Mouse (Mus musculus) thymus, postnatal 36 days (tissue): ENCODE results near the gene Sirt1.
"Not testable (repeated sequence)": the region's sequence is repeated elsewhere in the genome, so short reads cannot be mapped to it uniquely, and the experiment has no call there.

Experiments used
- DNase-seq, 2 experiments: peaks; one replicate each; pipeline ENCODE4 v3.0.0; 2022; ENCODE audit warnings: mixed read lengths in 2 of 2

Sirt1 gene

GRCm38 (mm10) chr10:63386991-63387390 lies 5.5 kb upstream of the Sirt1 start:
- no peak for DNase-seq

DNA sequence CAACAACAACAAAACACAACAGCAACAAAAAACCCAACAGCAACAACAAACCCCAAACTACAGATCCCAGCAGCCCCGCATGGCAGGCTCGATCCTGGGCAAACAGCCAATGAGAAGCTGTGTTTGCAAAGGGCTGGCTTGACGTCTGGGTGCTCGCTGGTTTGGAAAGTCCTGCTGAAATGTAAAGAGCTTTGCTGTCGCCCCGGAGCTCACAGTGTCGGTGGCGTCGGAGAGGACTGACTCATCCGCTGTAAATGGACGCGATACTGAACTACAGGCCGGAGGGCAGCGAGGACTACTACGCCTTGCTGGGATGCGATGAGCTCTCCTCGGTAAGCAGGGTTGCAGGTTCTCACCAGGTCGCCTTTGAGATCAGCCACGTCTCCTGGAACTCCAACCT lies 4.9 kb upstream of the Sirt1 start:
- peak; percentile 67 to 73 for DNase-seq

- not testable (repeated sequence) for DNase-seq
Measured at GRCm38 (mm10) chr10:63385897-63386296, 4.4 kb upstream of the Sirt1 start.

GRCm38 (mm10) chr10:63382372-63383279 lies 1.1 kb upstream of the Sirt1 start, which contains the start of gene Dnajc12:
Gene Dnajc12 (plus strand): TSS chr10:63382443.
- DNase-seq: peak; percentile 61 to 74

GRCm38 (mm10) chr10:63378948-63379680 lies 2.4 kb downstream of the Sirt1 start:
- DNase-seq: no peak

DNA sequence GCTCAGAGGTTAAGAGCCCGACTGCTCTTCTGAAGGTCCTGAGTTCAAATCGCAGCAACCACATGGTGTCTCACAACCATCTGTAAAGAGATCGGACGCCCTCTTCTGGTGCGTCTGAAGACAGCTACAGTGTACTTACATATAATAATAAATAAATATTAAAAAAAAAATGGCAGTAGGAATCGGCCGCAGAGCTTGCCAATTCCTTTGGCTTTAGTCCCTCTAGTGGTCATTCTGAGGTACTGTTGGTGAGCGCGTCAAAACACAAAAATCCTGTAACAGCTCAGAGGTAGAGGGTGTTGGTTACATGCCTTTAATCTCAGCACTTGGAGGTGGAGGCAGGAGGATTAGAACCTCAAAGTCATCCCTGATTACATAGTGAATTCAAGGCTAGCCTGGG lies 4.0 kb downstream of the Sirt1 start:
- DNase-seq: peak; percentile 30 to 36

DNA sequence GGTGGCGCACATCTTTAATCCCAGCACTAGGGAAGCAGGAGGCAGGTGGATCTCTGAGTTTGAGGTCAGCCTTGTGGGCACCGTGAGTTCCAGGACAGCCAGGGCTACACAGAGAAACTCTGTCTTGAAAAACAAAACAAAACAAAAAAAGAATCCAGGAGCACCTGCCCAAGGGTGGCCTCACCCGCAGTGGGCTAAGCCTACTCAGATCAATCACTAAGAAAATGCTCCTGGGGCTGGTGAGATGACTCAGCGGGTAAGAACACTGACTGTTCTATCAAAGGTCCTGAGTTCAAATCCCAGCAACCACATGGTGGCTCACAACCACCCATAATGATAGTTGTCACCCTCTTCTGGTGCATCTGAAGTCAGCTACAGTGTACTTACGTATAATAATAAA lies 5.2 kb downstream of the Sirt1 start:
- no peak for DNase-seq

DNA sequence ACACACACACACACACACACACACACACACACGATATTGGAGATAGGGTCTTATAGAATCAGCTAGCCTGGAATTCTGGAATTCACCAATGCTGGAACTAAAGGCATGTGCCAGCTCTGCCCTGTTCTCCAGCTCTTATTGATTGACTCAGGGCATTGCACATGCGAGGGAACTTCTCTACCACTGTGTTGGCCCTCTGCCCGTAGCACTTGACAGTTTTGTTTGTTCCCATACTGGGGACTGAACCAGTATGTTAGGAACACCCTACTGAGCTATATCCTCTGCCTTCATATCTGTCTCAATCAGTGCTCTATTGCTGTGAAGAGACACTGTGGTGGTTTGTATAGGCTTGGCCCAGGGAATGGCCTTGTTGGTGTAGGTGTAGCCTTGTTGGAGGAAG lies 13.5 kb downstream of the Sirt1 start:
- no peak for DNase-seq

GRCm38 (mm10) chr10:63367386-63367785 lies 14.1 kb downstream of the Sirt1 start:
- DNase-seq: no peak

GRCm38 (mm10) chr10:63365918-63366455 lies 15.5 kb downstream of the Sirt1 start:
- no peak for DNase-seq

DNA sequence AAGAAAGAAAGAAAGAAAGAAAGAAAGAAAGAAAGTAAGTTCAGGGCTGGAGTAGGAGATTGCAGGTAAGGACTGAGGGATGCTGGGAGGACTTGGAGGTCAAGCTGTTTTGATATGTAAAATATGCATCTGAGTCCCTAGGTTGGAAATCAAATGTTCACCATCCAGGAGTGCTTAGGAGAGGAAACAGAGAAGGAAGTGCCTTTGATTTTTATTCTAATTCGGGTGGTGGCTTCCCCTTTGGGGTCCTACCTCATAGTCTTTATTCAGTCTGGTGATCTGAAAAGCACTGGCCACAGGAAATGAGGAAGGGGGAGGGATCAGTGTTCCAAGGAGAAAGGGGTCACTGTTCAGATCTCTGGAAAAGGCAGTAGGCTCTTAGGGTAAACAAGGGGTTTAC lies 21.0 kb downstream of the Sirt1 start:
- DNase-seq: no peak

GRCm38 (mm10) chr10:63352111-63352510 lies 29.4 kb downstream of the Sirt1 start:
- no peak for DNase-seq

DNA sequence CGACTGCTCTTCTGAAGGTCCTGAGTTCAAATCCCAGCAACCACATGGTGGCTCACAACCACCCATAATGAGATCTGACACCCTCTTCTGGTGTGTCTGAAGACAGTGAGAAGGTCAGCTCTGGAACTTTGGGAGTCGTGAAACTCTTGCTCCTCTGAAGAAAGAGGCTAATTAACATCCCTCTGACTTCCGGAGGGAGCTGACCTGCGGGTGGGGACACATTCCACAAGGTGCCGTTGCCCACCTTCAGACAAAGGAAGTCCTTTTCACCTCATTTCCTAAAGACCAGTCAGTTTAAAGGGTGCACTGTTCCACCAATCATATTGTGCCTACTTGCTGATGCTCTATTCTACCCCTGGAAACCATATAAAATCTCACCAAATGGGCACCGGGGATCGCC lies 30.4 kb downstream of the Sirt1 start:
- not testable (repeated sequence) for DNase-seq

GRCm38 (mm10) chr10:63350666-63351065 lies 30.8 kb downstream of the Sirt1 start:
- no peak for DNase-seq

DNA sequence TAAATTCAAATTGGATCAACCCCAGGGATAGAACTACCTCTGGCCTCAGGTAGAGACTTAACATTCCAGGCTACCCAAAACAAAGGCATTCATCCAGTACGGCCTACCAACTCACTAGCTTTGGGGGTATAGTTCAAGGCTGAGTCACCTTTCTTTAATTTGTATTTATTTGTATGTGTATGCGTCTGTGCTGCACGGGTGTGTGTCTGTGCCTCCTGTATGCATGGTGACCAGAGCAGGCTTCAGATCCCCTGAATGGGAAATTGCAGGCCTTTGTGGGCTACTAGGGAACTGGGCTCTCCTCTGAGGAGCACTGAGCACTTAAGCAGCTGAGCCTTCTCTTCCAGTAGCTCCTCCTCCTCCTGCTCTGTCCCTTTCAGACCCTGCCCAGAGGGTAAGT lies 33.2 kb downstream of the Sirt1 start:
- no peak for DNase-seq

DNA sequence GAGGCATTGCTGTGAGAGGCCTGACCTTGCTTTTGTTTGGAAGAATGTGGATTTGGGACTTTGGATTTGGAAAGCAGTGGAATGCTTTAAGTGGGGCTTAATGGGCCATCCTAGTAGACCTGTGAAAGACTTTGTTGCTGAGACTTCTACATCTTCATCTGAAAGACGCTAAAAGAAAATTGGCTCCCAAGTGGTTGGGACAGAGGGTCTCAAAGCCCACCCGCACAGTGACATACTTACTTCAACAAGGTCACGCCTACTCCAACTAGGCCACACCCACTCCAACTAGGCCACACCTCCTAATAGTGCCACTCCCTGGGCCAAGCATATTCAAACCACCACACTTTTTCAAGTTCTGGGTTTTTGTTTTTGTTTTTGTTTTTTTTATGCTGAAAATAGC lies 36.8 kb downstream of the Sirt1 start:
- no peak for DNase-seq

GRCm38 (mm10) chr10:63341351-63341750 lies 40.2 kb downstream of the Sirt1 start:
- DNase-seq: no peak

DNA sequence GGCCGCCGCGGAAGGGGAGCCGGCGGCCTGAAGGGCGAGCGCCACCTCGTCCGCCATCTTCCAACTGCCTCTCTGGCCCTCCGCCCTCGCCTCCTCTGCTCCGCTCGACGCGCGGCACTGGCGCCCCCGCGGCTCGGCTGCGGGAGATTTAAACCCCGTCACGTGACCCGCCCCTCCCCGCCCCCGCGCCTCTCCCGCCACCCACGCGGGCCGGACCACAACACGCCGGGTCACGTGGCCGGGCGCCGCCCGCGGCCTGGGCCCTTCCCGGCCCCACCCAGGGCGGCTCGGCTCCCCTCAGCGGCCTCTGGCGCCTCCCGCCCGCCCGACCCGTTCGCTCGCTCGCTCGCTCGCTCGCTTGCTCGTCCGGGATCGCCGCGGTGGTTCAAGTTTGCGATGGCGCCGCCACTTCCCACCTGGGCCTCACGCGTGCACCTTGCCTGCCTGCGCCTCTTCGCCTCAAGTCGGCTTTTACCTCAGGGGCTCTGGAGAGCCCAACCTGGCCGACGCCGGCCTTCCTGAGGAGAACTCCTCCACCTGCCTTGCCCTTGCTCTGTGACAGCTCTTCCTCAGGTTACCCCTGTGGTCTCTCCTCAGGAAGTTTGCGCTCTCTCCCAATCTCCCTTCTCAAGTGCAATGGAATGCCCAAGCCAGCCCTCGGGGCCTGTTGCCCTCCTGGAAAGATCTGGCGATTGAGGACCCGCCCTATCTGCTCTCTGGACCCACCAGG lies 42.4 kb downstream of the Sirt1 start:
- DNase-seq: peak; percentile 86 to 89

DNA sequence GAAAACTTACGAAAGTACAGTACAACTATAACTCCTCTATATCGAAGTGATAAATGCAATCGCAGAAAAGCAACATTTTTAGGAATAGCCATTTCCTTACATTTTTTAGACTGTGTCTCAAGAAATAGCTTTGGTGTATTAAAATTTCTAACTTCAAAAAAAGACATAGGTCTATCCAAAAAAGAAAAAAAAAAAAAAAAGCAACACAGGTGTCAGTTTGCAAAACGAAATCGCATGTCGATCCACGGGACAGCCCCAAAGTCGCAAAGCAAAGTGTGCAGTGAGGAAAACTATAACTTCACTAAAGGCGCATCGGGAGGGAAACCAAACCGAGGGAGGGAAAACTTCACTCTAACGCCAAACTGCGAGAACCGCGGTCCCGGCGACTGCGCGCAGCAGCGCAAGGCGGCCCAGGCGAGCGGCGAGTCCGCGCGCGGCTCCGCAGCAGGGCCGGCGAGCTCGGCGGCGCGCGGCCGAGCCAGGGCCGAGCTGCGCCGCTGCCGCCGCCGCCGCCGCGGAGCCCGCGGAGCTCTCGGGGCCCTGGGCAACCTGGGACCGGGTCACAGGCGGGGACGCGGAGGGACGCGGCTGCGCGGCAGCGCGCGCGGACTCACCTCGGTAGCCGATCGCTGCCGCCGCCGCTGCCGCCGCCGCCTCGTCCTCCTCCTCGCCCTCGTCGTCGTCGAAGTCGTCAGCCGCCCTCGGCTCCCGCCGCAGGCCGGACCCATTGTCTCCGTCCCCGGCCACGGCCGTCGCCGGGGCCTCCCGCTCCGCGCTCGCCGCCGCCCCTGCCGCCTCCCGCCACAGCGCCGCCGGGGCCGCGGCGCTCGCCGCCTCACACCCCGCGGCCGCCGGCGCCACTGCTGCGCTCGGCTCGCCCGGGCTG lies 43.3 kb downstream of the Sirt1 start:
- DNase-seq: peak; percentile 57 to 71

GRCm38 (mm10) chr10:63337326-63337725 lies 44.2 kb downstream of the Sirt1 start:
- DNase-seq: no peak

DNA sequence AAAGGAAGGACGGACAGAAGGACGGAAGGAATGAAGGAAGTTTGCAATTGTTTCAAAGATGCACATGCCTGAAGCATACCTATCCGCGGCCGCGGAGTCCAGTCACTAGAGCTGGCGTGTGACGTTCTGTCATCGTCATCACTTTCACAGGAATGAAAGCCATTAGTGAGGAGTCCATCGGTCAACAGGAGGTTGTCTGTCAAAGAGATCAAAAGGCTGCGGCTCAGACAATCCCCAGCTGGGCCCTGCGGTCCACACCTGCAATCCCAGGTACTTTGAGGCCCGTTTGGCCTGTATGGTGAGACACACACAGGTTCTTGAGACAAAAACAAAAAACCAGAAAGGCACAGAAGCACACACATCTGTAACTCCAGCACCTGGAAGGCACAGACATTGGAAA lies 44.6 kb downstream of the Sirt1 start:
- DNase-seq: no peak

DNA sequence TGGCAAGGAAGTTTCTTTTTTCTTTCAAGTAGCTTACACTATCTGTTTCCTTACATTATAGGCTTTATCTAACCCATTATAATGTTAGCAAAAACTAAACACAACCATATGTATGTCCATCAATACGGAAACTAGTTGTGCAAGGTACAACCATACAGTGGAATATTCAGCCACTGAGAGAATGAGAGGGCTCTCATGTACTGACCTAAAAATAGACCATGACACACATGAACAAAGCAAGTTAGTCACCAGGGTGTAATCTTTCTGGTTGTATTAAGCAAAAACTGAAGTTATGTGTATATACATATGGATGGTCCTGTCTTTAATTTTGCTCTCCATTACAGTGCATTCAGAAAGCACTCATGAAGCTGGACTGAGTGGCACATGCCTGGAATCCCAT lies 54.4 kb downstream of the Sirt1 start:
- DNase-seq: no peak
